Mouse (Mus musculus) CH12.LX (cell line): ENCODE measurements around the gene Sav1. TPM values are rescaled to one million over a fixed set of nuclear protein-coding genes. Genes with fewer than 3 reads are reported as not detected.
A peak's percentile ranks its signal among the peaks of the same experiment; 100 is the strongest.

Source experiments
- DNase-seq: peaks from one replicate; pipeline ENCODE4 v3.0.0-alpha.2; 2013; ENCODE audit errors: extremely low read depth
- H3K27ac ChIP-seq: 2 replicates; pipeline ENCODE4 v1.5.1; 2012; ENCODE audit warnings: low read depth, mild to moderate bottlenecking, control low read depth, moderate library complexity; ENCODE audit not compliant: insufficient read depth
- H3K27me3 ChIP-seq: replicated peaks from 2 replicates; pipeline ENCODE3; 2012; ENCODE audit warnings: inconsistent platforms
- H3K36me3 ChIP-seq, 2 experiments: replicated peaks in 1 of 2; 2 replicates each; pipeline versions ENCODE3 to v1.6.1; 2012; ENCODE audit warnings: inconsistent platforms in 1 of 2, low read length in 1 of 2, mild to moderate bottlenecking in 1 of 2, mixed read lengths in 1 of 2, moderate library complexity in 1 of 2; ENCODE audit not compliant: control insufficient read depth in 1 of 2, insufficient read depth in 1 of 2
- H3K4me1 ChIP-seq, 2 experiments: 2 replicates each; pipeline ENCODE4 v1.6.1; 2012; ENCODE audit warnings: inconsistent platforms in 1 of 2, moderate library complexity in 1 of 2; ENCODE audit not compliant: insufficient read depth in 2 of 2, control insufficient read depth in 1 of 2
- H3K4me2 ChIP-seq: 2 replicates; pipeline ENCODE4 v1.6.1; 2012; ENCODE audit warnings: low read depth, mild to moderate bottlenecking, control low read depth; ENCODE audit not compliant: poor library complexity, insufficient read depth, severe bottlenecking
- H3K4me3 ChIP-seq, 3 experiments: fragments of 150-350 bp in 1 of 3; sonication (generic) in 1 of 3; replicated peaks in 1 of 3; 2 replicates each; pipeline versions ENCODE3 to v1.5.1; 2011 to 2012; ENCODE audit warnings: low read depth in 2 of 3, low read length in 2 of 3, mild to moderate bottlenecking in 2 of 3, moderate library complexity in 2 of 3, control low read depth in 1 of 3, improper control_type of control experiment in 1 of 3, inconsistent platforms in 1 of 3, mixed read lengths in 1 of 3; ENCODE audit not compliant: poor library complexity in 1 of 3
- H3K79me2 ChIP-seq: replicated peaks from 2 replicates; pipeline ENCODE4 v1.6.1; 2012; ENCODE audit warnings: mild to moderate bottlenecking, moderate library complexity; ENCODE audit not compliant: control insufficient read depth, poor library complexity, insufficient read depth, severe bottlenecking; ENCODE audit errors: extremely low read depth
- H3K9ac ChIP-seq: 2 replicates; pipeline ENCODE4 v1.6.1; 2012; ENCODE audit warnings: low read depth, mild to moderate bottlenecking, control low read depth, moderate library complexity; ENCODE audit not compliant: insufficient read depth
- H3K9me3 ChIP-seq: replicated peaks from 2 replicates; pipeline ENCODE3; 2012; ENCODE audit warnings: low read length, inconsistent platforms, mixed read lengths
- BHLHE40 ChIP-seq: IDR thresholded peaks from 2 replicates; pipeline ENCODE4 v1.6.1; 2011; ENCODE audit warnings: mild to moderate bottlenecking, low read depth, low read length, improper control_type of control experiment
- CHD2 ChIP-seq: IDR thresholded peaks from 2 replicates; pipeline ENCODE4 v1.6.1; 2011; ENCODE audit warnings: low read length, improper control_type of control experiment
- CTCF ChIP-seq, 2 experiments: IDR thresholded peaks in 1 of 2; conservative IDR thresholded peaks in 1 of 2; 2 replicates each; pipeline ENCODE4 v1.5.1; 2011 to 2012; ENCODE audit warnings: low read depth in 2 of 2, low read length in 2 of 2, improper control_type of control experiment in 1 of 2, inconsistent platforms in 1 of 2, mild to moderate bottlenecking in 1 of 2, moderate library complexity in 1 of 2
- E2F4 ChIP-seq: IDR thresholded peaks from 2 replicates; pipeline ENCODE4 v1.6.1; 2011; ENCODE audit warnings: low read depth, low read length, improper control_type of control experiment; ENCODE audit not compliant: insufficient replicate concordance
- ELF1 ChIP-seq: IDR thresholded peaks from 2 replicates; pipeline ENCODE4 v1.6.1; 2014; ENCODE audit warnings: low read depth, mild to moderate bottlenecking, inconsistent platforms, low read length, improper control_type of control experiment
- EP300 ChIP-seq: IDR thresholded peaks from 2 replicates; pipeline ENCODE4 v1.6.1; 2011; ENCODE audit warnings: low read length, improper control_type of control experiment
- ETS1 ChIP-seq: conservative IDR thresholded peaks from 2 replicates; pipeline ENCODE4 v1.6.1; 2012; ENCODE audit warnings: low read depth, mild to moderate bottlenecking, inconsistent platforms, low read length, improper control_type of control experiment, moderate library complexity
- IRF4 ChIP-seq: IDR thresholded peaks from 2 replicates; pipeline ENCODE4 v1.6.1; 2014; ENCODE audit warnings: low read depth, mild to moderate bottlenecking, inconsistent platforms, low read length, improper control_type of control experiment
- JUND ChIP-seq: conservative IDR thresholded peaks from 2 replicates; pipeline ENCODE4 v1.6.1; 2011; ENCODE audit warnings: low read depth, low read length, improper control_type of control experiment
- KAT2A ChIP-seq: IDR thresholded peaks from 2 replicates; pipeline ENCODE4 v1.6.1; 2012; ENCODE audit warnings: low read length, improper control_type of control experiment, inconsistent platforms; ENCODE audit not compliant: insufficient replicate concordance
- MAFK ChIP-seq: IDR thresholded peaks from 2 replicates; pipeline ENCODE4 v1.6.1; 2011; ENCODE audit warnings: low read length, improper control_type of control experiment; ENCODE audit not compliant: insufficient replicate concordance
- MAX ChIP-seq: IDR thresholded peaks from 2 replicates; pipeline ENCODE4 v1.6.1; 2011; ENCODE audit warnings: low read length, improper control_type of control experiment
- MEF2A ChIP-seq: IDR thresholded peaks from 2 replicates; pipeline ENCODE4 v1.6.1; 2014; ENCODE audit warnings: low read depth, mild to moderate bottlenecking, inconsistent platforms, low read length, improper control_type of control experiment, borderline replicate concordance
- MXI1 ChIP-seq: IDR thresholded peaks from 2 replicates; pipeline ENCODE4 v1.6.1; 2011; ENCODE audit warnings: mild to moderate bottlenecking, low read depth, low read length, improper control_type of control experiment
- MYC ChIP-seq: IDR thresholded peaks from 2 replicates; pipeline ENCODE4 v1.6.1; 2011; ENCODE audit warnings: low read depth, mild to moderate bottlenecking, improper control_type of control experiment, low read length
- NRF1 ChIP-seq: IDR thresholded peaks from 2 replicates; pipeline ENCODE4 v1.6.1; 2014; ENCODE audit warnings: low read depth, mild to moderate bottlenecking, inconsistent platforms, low read length, improper control_type of control experiment, moderate library complexity
- PAX5 ChIP-seq: IDR thresholded peaks from 2 replicates; pipeline ENCODE4 v1.6.1; 2012; ENCODE audit warnings: low read length, inconsistent platforms, mixed read lengths
- POLR2A ChIP-seq: IDR thresholded peaks from 2 replicates; pipeline ENCODE4 v1.6.1; 2011; ENCODE audit warnings: low read depth, mild to moderate bottlenecking, improper control_type of control experiment, low read length
- POLR2AphosphoS2 ChIP-seq: IDR thresholded peaks from 2 replicates; pipeline ENCODE4 v1.6.1; 2011; ENCODE audit warnings: low read depth, low read length, improper control_type of control experiment
- RAD21 ChIP-seq: IDR thresholded peaks from 2 replicates; pipeline ENCODE4 v1.6.1; 2011; ENCODE audit warnings: low read depth, mild to moderate bottlenecking, low read length, improper control_type of control experiment, moderate library complexity
- RCOR1 ChIP-seq: conservative IDR thresholded peaks from 2 replicates; pipeline ENCODE4 v1.6.1; 2012; ENCODE audit warnings: low read depth, mild to moderate bottlenecking, inconsistent platforms, low read length, improper control_type of control experiment
- SIN3A ChIP-seq: IDR thresholded peaks from 2 replicates; pipeline ENCODE4 v1.6.1; 2012; ENCODE audit warnings: low read length, improper control_type of control experiment, inconsistent platforms
- SMC3 ChIP-seq: IDR thresholded peaks from 2 replicates; pipeline ENCODE4 v1.6.1; 2011; ENCODE audit warnings: low read depth, low read length, improper control_type of control experiment
- USF1 ChIP-seq: IDR thresholded peaks from 2 replicates; pipeline ENCODE4 v1.6.1; 2014; ENCODE audit warnings: low read depth, mild to moderate bottlenecking, inconsistent platforms, low read length, improper control_type of control experiment
- USF2 ChIP-seq: conservative IDR thresholded peaks from 2 replicates; pipeline ENCODE4 v1.6.1; 2011; ENCODE audit warnings: low read depth, low read length, improper control_type of control experiment
- ZC3H11A ChIP-seq: IDR thresholded peaks from 2 replicates; pipeline ENCODE4 v1.6.1; 2012; ENCODE audit warnings: low read depth, mild to moderate bottlenecking, inconsistent platforms, low read length, improper control_type of control experiment
- ZMIZ1 ChIP-seq: IDR thresholded peaks from 2 replicates; pipeline ENCODE4 v1.6.1; 2012; ENCODE audit warnings: low read depth, mild to moderate bottlenecking, inconsistent platforms, low read length, improper control_type of control experiment
- ZNF384 ChIP-seq: IDR thresholded peaks from 2 replicates; pipeline ENCODE4 v1.6.1; 2012; ENCODE audit warnings: low read depth, low read length, improper control_type of control experiment, inconsistent platforms
- dilution Hi-C: fragments of 300-500 bp; cut with MboI; formaldehyde crosslinking; loops from 2 replicates; pipeline ENCODE4 v1.14.3; 2020; ENCODE audit warnings: low sequenced_read_pairs; ENCODE audit not compliant: extremely low pct_unique_long_range_greater_than_20kb, extremely low pct_ligation_motif_present
- in situ Hi-C: fragments of 300-500 bp; cut with MboI; formaldehyde crosslinking; loops from 3 replicates; pipeline ENCODE4 v1.14.3; 2019; ENCODE audit warnings: low sequenced_read_pairs, low pct_ligation_motif_present, low pct_unique_long_range_greater_than_20kb, mixed read lengths
- polyA plus RNA-seq: library from polyadenylated mRNA; unstranded; fragments of >175 nt; gene quantifications from 2 replicates; pipeline ENCODE4 v1.2.1, GENCODE M21; 2012; ENCODE audit warnings: low read depth; ENCODE audit not compliant: insufficient read length
- total RNA-seq, 2 experiments: library from RNA; depleted of rRNA; stranded (reverse); fragments of 300-350 nt in 1 of 2; fragments of >200 nt in 1 of 2; gene quantifications; 2 replicates each; pipeline ENCODE4 v1.2.3; 2012 to 2014

The Sav1 gene
- total and polyA plus RNA-seq, 3 experiments = 13.7 to 31.7 (median 28.1) TPM

- Histone ChIP-seq H3K4me3 (no peak overlapping the region), H3K79me2 (no peaks in the 10 kb centered on the region), H3K9me3 (no peaks in the 10 kb centered on the region), H3K4me1 (no peaks in the 10 kb centered on the region; a peak in 1 of 4 replicates), H3K27ac (no peak overlapping the region), H3K9ac (no peak overlapping the region), H3K36me3 (peaks cover 0 to 4% of the 10 kb centered on the region in 2 experiments), H3K4me2 (no peak overlapping the region), H3K27me3 (no peaks in the 10 kb centered on the region)
- TF ChIP-seq POLR2A (no peak), SIN3A (no peak), MEF2A (no peak), KAT2A (no peak), PAX5 (no peak), MAX (no peak), USF2 (no peak), SMC3 (no peak), USF1 (no peak), RAD21 (no peak)
- DNase-seq = no peak
- dilution Hi-C loops = no loop called here
- in situ Hi-C loops = no loop called here
These were observed 60.1 kb downstream of the Sav1 start for GRCm38 (mm10) chr12:69926716-69927115.

DNA sequence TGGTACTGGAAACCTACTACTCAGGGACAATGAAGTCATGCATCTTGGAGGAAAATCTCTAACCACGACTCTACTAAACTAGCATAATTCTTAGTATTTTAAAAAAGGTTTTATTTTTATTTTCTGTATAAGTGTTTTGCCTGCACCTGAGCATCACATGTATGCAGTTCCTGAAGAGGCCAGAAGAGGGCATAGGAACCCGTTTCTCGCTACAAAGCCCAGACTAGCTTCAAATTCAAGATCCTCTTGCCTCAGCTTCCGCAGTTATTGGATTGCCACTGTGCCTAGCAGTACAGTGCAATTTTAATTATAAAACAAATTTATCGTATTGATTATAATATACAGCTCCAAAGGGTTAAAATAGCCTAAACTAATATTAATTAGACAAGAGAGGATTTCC, 62.8 kb downstream of the Sav1 start:
- H3K9ac ChIP-seq = no peak overlapping the region
- H3K9me3 ChIP-seq = no peaks in the 10 kb centered on the region
- H3K4me2 ChIP-seq = no peak overlapping the region
- no peak overlapping the region for H3K4me3 ChIP-seq
- no peak overlapping the region for H3K27ac ChIP-seq
- TF ChIP-seq POLR2A = no peak
- TF ChIP-seq E2F4 = no peak
- no peak for TF ChIP-seq MYC
- TF ChIP-seq JUND = no peak
- no peak for TF ChIP-seq NRF1
- TF ChIP-seq SMC3 = peak; percentile 74
- no peak for TF ChIP-seq IRF4
- TF ChIP-seq RCOR1 = no peak
- TF ChIP-seq BHLHE40 = peak; percentile 41; the same call in 1 of the 2 replicates
- TF ChIP-seq EP300 = no peak
- TF ChIP-seq RAD21 = peak; percentile 68
- no peak for TF ChIP-seq ZMIZ1
- TF ChIP-seq MAFK = 0 out of 2 replicates have a peak, but pooled peaks have one; percentile 13
- TF ChIP-seq MAX = no peak
- TF ChIP-seq ZNF384 = no peak
- no peak for TF ChIP-seq ETS1
- TF ChIP-seq KAT2A = no peak
- peak; percentile 38 for TF ChIP-seq ZC3H11A
- no peak for TF ChIP-seq ELF1
- no peak for TF ChIP-seq SIN3A
- TF ChIP-seq MEF2A = no peak
- no peak for TF ChIP-seq CHD2
- peak; percentile 73 to 80 for TF ChIP-seq CTCF (conservative IDR thresholded peaks at IDR 0.05 in 1 of 2, IDR thresholded peaks at IDR 0.05 in 1 of 2; ENCODE audit: low read depth in 2 of 2, low read length in 2 of 2)
- no peak for TF ChIP-seq MXI1
- TF ChIP-seq POLR2AphosphoS2 = no peak
- dilution Hi-C loops = no loop called here
- H3K4me1 ChIP-seq = no peaks in the 10 kb centered on the region; a peak in 1 of 4 replicates
- no peaks in the 10 kb centered on the region for H3K27me3 ChIP-seq
- H3K79me2 ChIP-seq = no peaks in the 10 kb centered on the region
- H3K36me3 ChIP-seq = peaks cover 0 to 4% of the 10 kb centered on the region in 2 experiments
- in situ Hi-C loops = no loop called here
- peak; percentile 61 for DNase-seq
